Mouse (Mus musculus) neural tube, embryonic 11.5 days (tissue): ENCODE measurements around the gene Plod1. TPM values are rescaled to one million over a fixed set of nuclear protein-coding genes. Genes with fewer than 3 reads are reported as not detected.

Source experiments
- ATAC-seq: fragments of 200-750 bp; cut with Nextera tagmentation; 2 replicates; pipeline ENCODE4 v1.8.0; 2017; ENCODE audit warnings: moderate number of reproducible peaks, mild to moderate bottlenecking, moderate TSS enrichment, moderate library complexity; ENCODE audit not compliant: insufficient read depth, low FRiP score, low TSS enrichment
- DNase-seq: peaks from one replicate; pipeline ENCODE4 v3.0.0-alpha.2; 2015; ENCODE audit warnings: low spot score
- H3K27ac ChIP-seq: fragments of 300-500 bp; sonication (generic); 2 replicates; pipeline ENCODE4 v1.5.1; 2014; ENCODE audit warnings: low read depth, mild to moderate bottlenecking, low read length
- H3K27me3 ChIP-seq: fragments of 300-500 bp; sonication (generic); 2 replicates; pipeline ENCODE4 v1.6.1; 2014; ENCODE audit warnings: mild to moderate bottlenecking, low read length, mixed read lengths; ENCODE audit not compliant: control insufficient read depth, insufficient read depth
- H3K36me3 ChIP-seq: fragments of 300-500 bp; sonication (generic); 2 replicates; pipeline ENCODE4 v1.6.1; 2014; ENCODE audit warnings: mild to moderate bottlenecking, low read length, moderate library complexity, mixed read lengths; ENCODE audit not compliant: control insufficient read depth, insufficient read depth
- H3K4me1 ChIP-seq: fragments of 300-500 bp; sonication (generic); 2 replicates; pipeline ENCODE4 v1.6.1; 2014; ENCODE audit warnings: low read length, mixed read lengths; ENCODE audit not compliant: control insufficient read depth, insufficient read depth
- H3K4me2 ChIP-seq: fragments of 300-500 bp; sonication (generic); 2 replicates; pipeline ENCODE4 v1.6.1; 2014; ENCODE audit warnings: low read depth, mild to moderate bottlenecking, moderate library complexity
- H3K4me3 ChIP-seq: fragments of 300-500 bp; sonication (generic); 2 replicates; pipeline ENCODE4 v1.5.1; 2014; ENCODE audit warnings: low read depth, low read length
- H3K9ac ChIP-seq: fragments of 300-500 bp; sonication (generic); 2 replicates; pipeline ENCODE4 v1.6.1; 2014; ENCODE audit warnings: mild to moderate bottlenecking, low read length
- H3K9me3 ChIP-seq: fragments of 300-500 bp; sonication (generic); 2 replicates; pipeline ENCODE4 v1.6.1; 2016; ENCODE audit warnings: low read length; ENCODE audit not compliant: control insufficient read depth
- whole genome bisulfite sequencing: fragments of 180-500 bp; shearing (Covaris S2); extraction: QIAGEN DNeasy Blood & Tissue Kit; methylation state at CpG from one replicate; pipeline ENCODE4 v1.1.7; 2014; 5-methylcytosine and 5-hydroxymethylcytosine counted together
- polyA plus RNA-seq: library from polyadenylated mRNA; unstranded; fragments of >200 nt; fragmentation: Nextera tagmentation; extraction: Ambion mirVana; gene quantifications from 2 replicates; pipeline ENCODE4 v1.2.1, GENCODE M21; 2014

Plod1 gene
- polyA plus RNA-seq, 1 experiment from 2014 or later = 35.2 TPM

DNA sequence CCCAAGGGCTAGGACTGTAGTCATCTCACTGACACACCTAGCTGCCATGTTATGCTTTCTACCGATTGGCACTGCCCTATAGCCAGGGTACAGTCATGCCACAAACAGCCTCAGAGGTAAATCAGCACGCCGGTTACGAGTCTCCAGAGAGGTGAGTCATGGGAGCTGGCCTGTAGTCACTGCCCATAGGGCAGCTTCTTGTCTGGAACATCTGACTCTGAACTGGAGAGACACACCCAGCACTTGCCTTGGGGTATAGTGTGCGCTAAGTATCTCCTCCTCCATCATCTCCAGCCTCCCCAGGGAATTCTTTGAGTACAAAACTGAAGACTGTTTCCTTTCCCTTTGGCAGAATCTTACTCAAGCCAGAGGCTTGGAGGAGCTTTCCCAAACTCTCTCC, 30.3 kb downstream of the Plod1 start:
- Histone ChIP-seq H3K9me3 (no peaks in the 10 kb centered on the region), H3K4me3 (no peak overlapping the region), H3K4me2 (no peak overlapping the region), H3K27me3 (no peaks in the 10 kb centered on the region), H3K9ac (no peak overlapping the region), H3K27ac (no peak overlapping the region), H3K36me3 (no peaks in the 10 kb centered on the region; the same call in 1 of the 2 replicates), H3K4me1 (peaks cover 6% of the 10 kb centered on the region)
- ATAC-seq (no peak), DNase-seq (no peak)
- WGBS = 87% methylated on average over 5 of the region's 5 CpGs

- 7% methylated on average over 8 of the region's 8 CpGs for WGBS
- H3K27ac ChIP-seq = no peak overlapping the region
- DNase-seq = no peak
Measured at GRCm38 (mm10) chr4:147905090-147905659, 31.4 kb downstream of the Plod1 start.

GRCm38 (mm10) chr4:147904313-147905089, 32.1 kb downstream of the Plod1 start, which contains the start of gene Mfn2:
TSS of gene Mfn2 (minus strand) at chr4:147904704.
- Histone ChIP-seq H3K4me3 (peak within 1 kb of the TSS; percentile 69), H3K36me3 (peaks cover 5% of the 10 kb centered on the region; the same call in 1 of the 2 replicates), H3K4me1 (peaks cover 6% of the 10 kb centered on the region), H3K9ac (peak within 1 kb of the TSS; percentile 72), H3K9me3 (no peaks in the 10 kb centered on the region), H3K4me2 (peak within 1 kb of the TSS; percentile 55), H3K27me3 (no peaks in the 10 kb centered on the region), H3K27ac (peak within 1 kb of the TSS; percentile 57; the same call in 1 of the 2 replicates)
- ATAC-seq = peak; percentile 96
- WGBS = under 1% methylated on average over 58 of the region's 59 CpGs
- peak; percentile 91 for DNase-seq

More at GRCm38 (mm10) chr4:147905090-147905659, 31.4 kb downstream of the Plod1 start:
- peak overlapping the region; percentile 52 for H3K4me2 ChIP-seq
- H3K27me3 ChIP-seq = no peaks in the 10 kb centered on the region
- no peaks in the 10 kb centered on the region for H3K9me3 ChIP-seq
- H3K36me3 ChIP-seq = peaks cover under 1% of the 10 kb centered on the region; the same call in 1 of the 2 replicates
- peaks cover 6% of the 10 kb centered on the region for H3K4me1 ChIP-seq
- peak overlapping the region; percentile 72; the same call in 1 of the 2 replicates for H3K9ac ChIP-seq
- peak overlapping the region; percentile 69 for H3K4me3 ChIP-seq
- ATAC-seq = peak; percentile 23; the same call in 1 of the 2 replicates

DNA sequence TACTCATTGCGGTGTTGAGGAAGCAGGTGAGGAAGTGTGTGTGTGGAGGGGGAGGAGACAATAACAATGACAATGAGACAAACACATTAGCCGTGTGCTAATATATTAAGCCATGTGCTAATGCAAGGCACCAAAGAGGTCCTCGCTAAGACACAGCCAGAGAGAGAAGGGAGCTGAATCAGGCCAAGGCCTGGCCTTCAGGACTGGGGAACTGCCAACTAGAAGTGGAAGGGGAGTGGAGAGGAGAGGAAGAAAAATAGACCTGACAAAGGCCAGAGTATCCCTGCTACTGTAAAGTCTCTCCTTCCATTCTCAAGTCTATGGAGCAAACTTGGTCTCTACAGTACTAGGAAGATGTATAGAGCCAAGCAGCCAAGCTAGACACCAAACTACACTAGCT, 33.0 kb downstream of the Plod1 start:
- H3K4me2 ChIP-seq = peak overlapping the region; percentile 55
- H3K4me1 ChIP-seq = peaks cover 6% of the 10 kb centered on the region
- DNase-seq = no peak
- H3K27ac ChIP-seq = no peak overlapping the region
- 92% methylated on average over 3 of the region's 3 CpGs for WGBS
- peak overlapping the region; percentile 72 for H3K9ac ChIP-seq
- peaks cover 6% of the 10 kb centered on the region for H3K36me3 ChIP-seq
- no peaks in the 10 kb centered on the region for H3K27me3 ChIP-seq
- no peak for ATAC-seq
- H3K4me3 ChIP-seq = peak overlapping the region; percentile 69
- H3K9me3 ChIP-seq = no peaks in the 10 kb centered on the region

DNA sequence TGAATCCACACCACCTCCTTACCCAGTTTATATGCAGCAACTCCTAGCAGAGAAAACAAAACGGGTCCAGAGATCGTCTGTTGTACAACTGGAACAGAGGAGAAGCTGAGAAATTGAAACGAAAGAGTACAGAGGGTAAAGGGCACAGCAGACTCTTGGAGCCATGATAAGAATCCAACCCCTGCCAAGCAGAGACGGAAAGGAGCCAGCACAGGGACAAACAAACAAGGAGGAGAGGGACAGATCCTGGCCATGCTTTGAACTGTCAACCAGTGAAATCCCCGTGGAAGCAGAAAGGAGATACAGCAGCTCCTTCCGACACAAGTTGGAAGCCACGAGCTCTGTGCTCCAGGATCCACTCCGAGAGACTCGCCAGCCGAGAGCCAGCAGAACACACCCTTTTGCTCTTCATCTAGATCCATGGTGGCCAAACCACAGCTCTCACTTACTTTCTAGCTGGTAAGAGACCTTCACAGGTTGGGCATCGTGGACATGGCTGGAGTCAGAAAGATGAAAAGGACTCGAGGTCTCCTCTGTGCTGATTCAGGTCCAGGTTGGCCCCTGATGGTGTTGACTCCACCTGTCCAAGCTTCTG, 33.6 kb downstream of the Plod1 start:
- Histone ChIP-seq H3K4me2 (no peak overlapping the region), H3K4me3 (no peak overlapping the region), H3K9me3 (no peaks in the 10 kb centered on the region), H3K27ac (no peak overlapping the region), H3K4me1 (peaks cover 6% of the 10 kb centered on the region), H3K27me3 (no peaks in the 10 kb centered on the region), H3K9ac (no peak overlapping the region), H3K36me3 (peaks cover 8% of the 10 kb centered on the region)
- WGBS = 92% methylated on average over 12 of the region's 12 CpGs
- no peak for ATAC-seq
- DNase-seq = no peak

DNA sequence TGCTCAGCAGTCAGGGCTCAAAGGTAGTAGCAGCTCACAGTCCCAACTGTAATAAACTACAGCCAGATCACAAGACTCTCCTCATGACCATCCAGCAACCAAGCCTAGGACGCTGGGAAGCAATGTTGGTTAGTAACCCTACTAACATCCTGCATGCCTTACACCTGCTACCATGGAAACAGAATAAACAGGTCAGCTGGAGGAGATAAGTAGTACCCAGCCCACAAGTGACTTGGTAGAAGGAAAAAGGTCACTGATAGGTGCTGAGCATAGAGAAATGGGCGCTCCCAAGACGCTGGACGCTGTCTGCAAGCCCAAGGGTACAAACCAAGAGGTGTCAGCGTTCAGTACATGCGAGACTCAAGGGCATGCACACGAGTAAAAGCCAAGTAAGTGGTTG, 36.1 kb downstream of the Plod1 start:
- no peaks in the 10 kb centered on the region for H3K9me3 ChIP-seq
- H3K4me2 ChIP-seq = no peak overlapping the region

DNA sequence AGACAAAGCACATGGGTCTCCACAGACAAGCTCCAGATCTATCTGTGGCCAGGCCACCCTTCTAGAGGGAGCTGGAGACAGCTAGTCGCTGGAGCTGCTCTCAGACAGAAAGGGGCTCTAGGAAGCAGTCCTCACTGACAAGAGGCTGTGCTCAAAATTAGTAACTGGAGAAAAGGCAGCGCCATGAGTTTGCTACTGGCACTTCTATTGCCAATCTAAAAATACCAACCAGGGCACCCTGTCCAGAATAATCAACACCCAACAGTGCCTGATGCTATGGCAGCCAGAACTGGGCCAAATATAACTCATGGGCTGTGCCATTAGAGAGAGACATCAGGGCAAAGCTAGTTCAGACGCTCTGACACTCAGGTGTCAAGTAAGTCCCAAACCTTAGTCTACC, 39.2 kb downstream of the Plod1 start:
- peaks cover 20% of the 10 kb centered on the region for H3K36me3 ChIP-seq
- H3K27ac ChIP-seq = no peak overlapping the region
- no peak for DNase-seq
- H3K4me1 ChIP-seq = no peaks in the 10 kb centered on the region
- no peak overlapping the region for H3K4me2 ChIP-seq
- no peaks in the 10 kb centered on the region for H3K27me3 ChIP-seq
- WGBS = 90% methylated on average over 3 of the region's 3 CpGs
- H3K9ac ChIP-seq = no peak overlapping the region
- no peak overlapping the region for H3K4me3 ChIP-seq
- no peak for ATAC-seq
- no peaks in the 10 kb centered on the region for H3K9me3 ChIP-seq

More for the DNA sequence above, 36.1 kb downstream of the Plod1 start:
- Histone ChIP-seq H3K4me3 (no peak overlapping the region), H3K9ac (no peak overlapping the region), H3K4me1 (peaks cover 6% of the 10 kb centered on the region), H3K27me3 (no peaks in the 10 kb centered on the region), H3K27ac (no peak overlapping the region), H3K36me3 (peaks cover 17% of the 10 kb centered on the region)
- 91% methylated on average over 7 of the region's 7 CpGs for WGBS
- no peak for DNase-seq
- ATAC-seq = no peak

DNA sequence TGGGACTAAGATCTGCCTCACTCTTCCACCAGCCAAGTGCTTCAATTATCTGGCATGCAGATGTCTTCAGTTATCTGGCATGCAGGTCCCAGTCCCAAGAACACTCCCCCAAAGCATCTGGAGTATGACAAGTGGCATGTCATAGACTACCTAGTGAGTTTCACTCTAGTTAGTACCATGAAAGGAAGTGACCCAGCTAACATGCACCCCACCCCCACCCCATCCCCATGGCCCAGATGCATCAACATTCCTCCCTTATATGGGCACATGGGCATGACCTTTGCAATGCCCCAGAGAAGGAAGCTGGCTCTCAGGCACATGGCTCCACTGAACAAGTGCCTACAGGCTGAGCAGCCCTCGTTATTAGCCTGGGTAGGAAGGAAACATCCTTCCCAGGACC, 40.2 kb downstream of the Plod1 start:
- no peak for ATAC-seq
- Histone ChIP-seq H3K27me3 (no peaks in the 10 kb centered on the region), H3K4me1 (no peaks in the 10 kb centered on the region), H3K9ac (no peak overlapping the region), H3K4me2 (no peak overlapping the region), H3K27ac (no peak overlapping the region), H3K36me3 (peaks cover 20% of the 10 kb centered on the region), H3K4me3 (no peak overlapping the region), H3K9me3 (no peaks in the 10 kb centered on the region)
- DNase-seq = no peak
- 67% methylated on average over 1 of the region's 1 CpGs for WGBS
